Mouse (Mus musculus) common myeloid progenitor, adult 5-6 weeks (primary cell): Measurements from ENCODE around the gene Gba2. TPM values are rescaled to one million over a fixed set of nuclear protein-coding genes. Genes with fewer than 3 reads are reported as not detected.
A peak's percentile ranks its signal among the peaks of the same experiment; 100 is the strongest.

Source experiments
- ATAC-seq: replicated peaks from 2 replicates; pipeline ENCODE4 v1.8.0; 2016; ENCODE audit warnings: low read depth, mild to moderate bottlenecking, moderate TSS enrichment, inconsistent platforms; ENCODE audit not compliant: poor library complexity, severe bottlenecking
- total RNA-seq: library from RNA; stranded (forward); fragments of 200-1000, 187-1606 nt; gene quantifications from 2 replicates; pipeline ENCODE4 v1.2.3, GENCODE M21; 2017

Gene Gba2
- total RNA-seq, 1 experiment from 2014 or later = 10.2 TPM

DNA sequence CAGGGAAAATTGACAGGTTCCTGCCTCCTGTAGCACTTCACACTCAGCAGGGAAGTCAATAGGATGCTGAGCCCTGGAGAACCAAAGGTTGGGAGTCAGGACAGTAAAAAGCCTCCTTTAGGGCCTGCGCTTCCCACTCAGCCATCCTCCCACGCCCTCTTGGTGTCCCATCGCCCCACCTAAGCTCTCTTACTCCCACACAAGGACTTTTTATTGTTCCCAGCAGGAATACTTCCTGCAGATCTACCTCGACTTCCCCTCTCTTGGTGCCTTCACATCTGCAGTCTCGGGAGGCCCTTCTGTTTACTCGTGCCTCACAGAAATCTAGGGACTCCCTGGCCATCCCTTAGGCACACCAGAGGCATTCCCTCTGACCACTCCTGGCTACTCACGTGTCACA lies 4.7 kb upstream of the Gba2 start:
- no peak for ATAC-seq

DNA sequence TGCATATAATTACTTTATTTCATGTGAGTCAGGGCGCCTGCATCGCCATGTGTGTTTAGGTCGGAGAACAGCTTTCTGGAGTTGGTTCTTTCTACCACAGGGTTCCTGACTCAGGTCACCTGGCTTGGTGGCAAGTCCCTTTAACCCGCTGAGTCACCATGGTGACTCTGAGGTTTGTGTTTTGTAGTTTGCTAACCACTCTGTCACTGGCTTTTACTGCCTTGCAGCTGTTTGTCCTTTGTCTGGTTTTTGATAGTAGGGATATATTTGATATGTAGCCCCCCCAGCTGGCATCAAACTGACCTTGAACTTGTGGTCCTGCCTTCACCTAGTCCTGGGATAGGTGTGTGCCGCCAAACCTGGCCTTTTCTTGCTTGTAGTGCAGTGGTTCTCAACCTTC lies 3.6 kb upstream of the Gba2 start:
- ATAC-seq = no peak

DNA sequence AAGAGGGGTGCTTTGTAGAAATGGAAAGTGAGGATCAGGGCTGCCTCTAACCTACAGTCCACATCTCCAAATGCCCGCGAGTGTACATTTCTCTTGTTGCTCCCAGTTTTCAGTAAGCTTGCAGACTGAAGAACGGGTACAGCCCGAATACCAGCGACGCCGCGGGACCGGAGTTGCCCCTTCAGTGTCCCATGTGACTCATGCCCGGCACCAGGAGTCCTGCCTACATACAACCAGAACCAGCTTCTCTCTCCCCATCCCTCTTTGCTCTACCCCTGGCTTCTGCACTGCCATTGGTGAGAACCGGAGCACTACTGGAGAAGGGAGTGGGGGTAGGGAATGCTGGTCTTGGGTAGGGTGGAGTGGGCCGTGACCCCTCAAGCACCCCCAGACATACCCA lies 2.7 kb upstream of the Gba2 start:
- no peak for ATAC-seq

DNA sequence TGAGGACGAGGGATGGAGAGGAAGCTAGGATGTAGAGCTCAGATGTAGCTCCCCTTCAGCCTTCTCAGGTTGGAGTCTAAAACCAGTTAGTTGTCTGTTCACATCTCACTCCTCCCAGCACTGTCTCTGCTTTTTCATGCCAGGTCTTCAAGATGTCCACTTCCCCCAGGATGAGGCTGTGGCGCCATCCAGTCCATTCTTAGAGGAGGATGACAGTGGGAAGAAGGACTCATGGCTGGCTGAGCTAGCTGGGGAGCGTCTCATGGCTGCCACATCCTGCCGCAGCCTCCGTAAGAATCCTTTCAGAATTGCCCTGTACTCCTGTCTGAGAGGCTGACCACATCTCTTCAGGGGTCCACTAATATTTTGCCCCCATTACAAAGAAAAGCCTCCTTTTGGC lies 2.0 kb upstream of the Gba2 start:
- ATAC-seq = no peak

DNA sequence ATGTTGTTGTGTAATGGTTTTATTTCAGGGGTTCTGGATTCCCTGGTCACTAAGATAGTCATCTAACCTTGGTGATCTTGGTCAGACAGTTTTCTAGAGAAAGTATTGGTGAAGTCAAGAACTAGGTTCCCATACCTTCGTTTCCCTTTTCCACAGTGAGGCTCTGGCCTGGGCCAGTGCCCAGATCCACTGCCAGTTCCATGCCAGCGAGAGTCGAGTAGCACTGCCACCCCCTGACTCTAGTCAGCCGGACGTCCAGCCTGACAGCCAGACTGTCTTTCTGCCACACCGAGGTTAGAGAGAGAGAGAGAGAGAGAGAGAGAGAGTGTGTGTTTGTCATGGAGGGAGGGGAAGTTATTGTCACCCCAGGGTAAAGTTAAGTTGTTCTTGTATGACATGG lies 1.1 kb upstream of the Gba2 start:
- no peak for ATAC-seq

DNA sequence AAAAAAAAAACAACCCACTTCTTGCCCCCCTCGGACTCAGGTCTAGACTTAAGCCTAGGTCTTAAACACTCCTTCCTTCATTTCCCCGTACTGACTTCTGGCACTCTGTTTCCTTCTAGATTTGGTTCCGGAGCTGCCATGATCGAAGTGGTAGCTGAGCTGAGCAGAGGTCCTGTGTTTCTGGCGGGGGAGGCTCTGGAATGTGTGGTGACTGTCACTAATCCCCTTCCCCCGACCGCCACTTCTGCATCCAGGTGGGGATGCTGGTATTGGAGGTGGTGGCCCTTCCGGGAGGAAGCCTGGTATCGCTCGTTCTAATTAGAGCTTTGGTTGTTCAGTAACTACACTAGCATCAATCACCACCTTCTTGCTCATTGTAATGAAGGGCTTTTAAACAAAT lies 583 bp upstream of the Gba2 start:
- ATAC-seq = peak; percentile 6; the same call in 1 of the 2 replicates

DNA sequence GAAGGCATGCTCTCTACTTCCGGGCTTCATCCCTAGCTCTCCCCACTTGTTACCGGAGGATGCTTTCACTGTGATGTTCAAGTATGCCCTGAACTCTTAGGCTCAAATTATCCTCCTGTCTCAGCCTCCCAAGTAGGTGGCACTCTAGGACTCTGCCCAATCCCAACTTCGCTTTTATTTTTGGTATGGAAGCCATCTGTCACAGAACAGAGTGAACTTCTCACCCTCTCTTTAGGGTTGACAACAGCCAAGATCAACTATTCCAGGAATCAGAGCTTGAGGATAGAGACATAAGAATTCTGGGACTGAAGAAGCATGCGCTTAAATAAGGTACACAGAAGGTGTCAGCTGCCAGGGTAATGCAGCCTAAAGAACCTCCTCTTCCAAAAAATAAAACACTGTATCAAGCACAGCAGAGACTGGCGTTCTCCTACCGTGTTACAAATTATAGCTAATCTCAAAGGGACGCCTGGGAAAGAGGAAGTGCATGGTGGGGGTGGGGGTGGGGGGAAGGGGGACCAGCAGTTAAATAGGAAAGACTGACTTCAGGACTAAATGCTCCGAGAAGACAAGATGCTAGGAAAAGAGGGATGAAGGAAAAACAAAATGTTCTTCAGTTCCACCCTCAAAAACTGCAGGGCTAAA lies 1.3 kb downstream of the Gba2 start:
- ATAC-seq = no peak

DNA sequence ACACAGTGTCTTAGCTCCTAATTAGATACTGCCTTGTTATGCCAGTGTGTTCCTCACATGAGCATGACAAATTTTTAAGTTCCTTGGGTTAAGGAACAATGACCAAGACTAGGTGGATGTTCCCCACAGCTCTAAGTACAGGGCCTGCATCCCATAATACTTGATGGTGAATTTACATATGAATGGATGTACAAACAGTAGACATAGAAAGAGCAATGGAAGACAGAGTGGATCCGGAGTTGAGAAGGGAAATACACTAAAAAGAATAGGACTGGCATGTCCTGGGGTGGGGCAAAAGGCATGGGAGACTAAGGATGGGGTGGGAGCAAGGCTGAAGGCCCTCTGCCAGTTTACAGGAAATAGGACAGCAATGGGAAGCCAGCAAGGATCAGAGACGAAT lies 3.3 kb downstream of the Gba2 start:
- no peak for ATAC-seq

DNA sequence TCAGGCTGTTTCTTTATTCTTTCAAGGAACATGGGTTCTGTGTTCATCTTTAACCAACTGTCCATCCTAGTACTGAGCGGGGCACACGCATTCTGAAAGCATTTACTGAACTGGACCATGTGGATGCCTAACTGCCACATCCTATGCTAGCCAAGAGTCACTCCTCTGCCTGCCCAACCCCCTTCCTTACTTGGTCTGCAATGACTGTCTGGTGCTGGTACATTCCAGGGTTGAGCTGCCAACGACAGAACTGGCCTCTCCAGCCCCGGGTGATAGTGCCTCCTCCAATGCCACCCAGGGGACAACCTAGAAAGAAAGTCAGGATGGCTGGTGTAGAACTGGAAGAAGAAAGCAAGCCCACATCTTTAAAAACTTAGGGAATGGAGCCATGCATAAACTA lies 5.1 kb downstream of the Gba2 start:
- no peak for ATAC-seq

DNA sequence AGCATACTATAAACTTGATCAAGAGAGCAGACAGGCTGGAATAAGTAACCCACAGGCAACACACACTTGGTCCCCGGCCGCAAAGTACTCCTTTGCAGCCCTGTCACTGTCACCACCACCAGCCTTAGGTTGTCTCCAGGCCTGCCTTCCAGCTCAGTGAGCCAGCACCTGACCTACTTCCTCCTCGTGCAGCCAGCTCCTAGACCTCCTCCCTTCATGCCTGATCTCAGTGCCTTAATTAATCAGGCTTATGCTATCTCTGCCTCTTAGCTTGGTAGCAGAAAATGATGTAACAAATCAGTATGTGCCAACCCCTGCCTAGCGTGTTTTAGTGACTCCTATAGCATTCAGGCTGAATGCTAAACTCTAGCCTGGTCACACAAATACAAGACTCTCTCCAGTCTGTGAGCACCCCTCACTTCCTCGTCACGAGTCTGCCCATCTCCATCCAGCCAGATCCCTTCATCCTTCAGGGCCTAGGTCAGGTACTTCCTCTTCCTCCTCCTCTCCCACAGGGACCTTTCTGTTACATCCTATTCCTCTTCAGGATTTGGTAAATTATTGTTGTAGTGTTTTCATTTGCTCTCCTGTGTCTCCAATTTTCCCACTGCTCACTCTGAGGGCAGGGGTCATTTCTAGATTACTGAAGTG lies 7.2 kb downstream of the Gba2 start:
- no peak for ATAC-seq

DNA sequence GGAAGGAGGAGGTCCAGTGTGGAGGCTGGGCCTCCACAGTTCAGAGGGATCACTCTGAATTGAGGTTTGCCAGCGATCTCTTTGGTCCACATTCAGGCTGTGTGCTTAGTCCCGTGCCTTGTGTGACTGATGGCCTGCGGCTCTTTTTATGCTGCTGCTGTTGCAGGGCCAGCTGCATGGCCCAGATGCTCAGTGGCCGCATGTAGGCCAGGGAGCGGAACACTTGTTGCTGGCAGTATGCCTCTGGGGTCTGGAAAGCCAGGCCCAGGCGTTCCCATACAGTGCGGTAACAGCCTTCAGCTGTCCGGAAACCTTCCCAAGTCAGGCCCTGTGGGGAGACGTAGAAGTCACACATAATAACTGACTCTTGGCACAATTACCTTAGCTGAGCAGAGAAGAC lies 11.5 kb downstream of the Gba2 start:
- no peak for ATAC-seq

DNA sequence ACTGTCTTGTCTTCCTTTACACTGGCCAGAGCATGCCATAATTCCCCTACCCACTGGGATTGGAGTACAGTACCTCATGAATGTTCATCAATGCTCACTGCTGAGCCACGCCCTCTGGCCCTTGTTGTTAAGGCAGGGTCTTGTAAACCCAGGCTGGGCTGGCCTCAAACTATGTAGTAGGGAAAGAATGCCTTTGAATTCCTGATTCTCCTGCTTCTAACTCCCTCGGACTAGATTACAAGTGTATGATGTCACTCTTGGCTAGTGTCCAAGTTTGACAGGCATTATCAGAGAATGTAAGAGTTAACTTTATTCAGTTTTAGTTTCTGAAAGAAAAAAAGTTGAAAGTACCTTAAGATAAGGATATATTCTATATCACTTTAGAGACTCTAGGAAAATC lies 14.4 kb downstream of the Gba2 start:
- ATAC-seq = no peak

DNA sequence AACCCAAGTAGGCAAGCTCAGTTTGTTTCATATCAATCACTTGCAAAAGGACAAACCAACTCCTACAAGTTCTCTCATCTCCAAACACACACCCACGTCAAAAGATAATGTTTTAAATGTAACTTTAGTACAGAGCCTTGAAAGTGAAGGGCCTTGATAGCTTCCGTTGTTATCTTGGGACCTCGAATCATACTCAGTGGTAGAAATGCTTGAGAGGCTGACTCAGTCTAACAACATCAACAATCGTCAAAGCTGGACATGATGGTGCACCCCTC lies 15.1 kb downstream of the Gba2 start:
- no peak for ATAC-seq

DNA sequence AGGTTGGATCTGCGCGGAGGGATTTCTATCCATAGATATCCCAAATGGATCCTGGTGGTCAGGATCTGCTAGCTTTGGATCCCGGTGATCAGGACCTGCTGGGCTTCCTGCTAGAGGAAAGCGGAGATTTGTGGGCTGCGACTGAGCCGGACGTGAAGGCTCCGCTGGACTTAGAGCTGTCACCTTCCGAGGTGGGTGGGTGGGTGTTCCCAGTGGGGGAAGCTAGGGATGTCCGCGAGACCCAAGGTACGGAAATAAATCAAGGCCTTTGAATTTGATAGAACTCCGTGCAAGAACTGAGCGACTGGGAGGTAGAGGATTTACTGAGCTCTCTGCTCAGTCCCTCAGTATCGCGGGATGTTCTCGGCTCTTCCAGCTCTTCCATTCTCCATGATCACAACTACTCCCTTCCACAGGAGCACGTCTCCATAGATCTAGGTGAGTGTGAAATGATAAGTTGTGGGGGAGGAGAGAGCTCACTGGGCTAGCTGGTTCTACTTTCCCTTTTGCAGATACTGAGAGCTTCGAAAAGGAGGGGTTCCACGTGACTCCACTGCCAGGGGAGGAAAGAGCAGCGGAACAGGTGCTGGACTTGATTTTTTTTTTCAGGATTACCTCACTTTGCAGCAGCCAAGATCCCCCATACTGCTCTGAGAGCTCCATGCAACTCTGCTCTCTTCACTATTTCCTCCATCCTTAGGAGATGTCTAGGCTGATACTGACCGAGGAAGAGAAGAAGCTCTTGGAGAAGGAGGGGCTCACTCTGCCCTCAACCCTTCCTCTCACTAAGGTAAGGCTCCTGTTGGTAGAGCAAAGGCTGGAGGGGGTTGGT lies 15.7 kb downstream of the Gba2 start:
- ATAC-seq = no peak

DNA sequence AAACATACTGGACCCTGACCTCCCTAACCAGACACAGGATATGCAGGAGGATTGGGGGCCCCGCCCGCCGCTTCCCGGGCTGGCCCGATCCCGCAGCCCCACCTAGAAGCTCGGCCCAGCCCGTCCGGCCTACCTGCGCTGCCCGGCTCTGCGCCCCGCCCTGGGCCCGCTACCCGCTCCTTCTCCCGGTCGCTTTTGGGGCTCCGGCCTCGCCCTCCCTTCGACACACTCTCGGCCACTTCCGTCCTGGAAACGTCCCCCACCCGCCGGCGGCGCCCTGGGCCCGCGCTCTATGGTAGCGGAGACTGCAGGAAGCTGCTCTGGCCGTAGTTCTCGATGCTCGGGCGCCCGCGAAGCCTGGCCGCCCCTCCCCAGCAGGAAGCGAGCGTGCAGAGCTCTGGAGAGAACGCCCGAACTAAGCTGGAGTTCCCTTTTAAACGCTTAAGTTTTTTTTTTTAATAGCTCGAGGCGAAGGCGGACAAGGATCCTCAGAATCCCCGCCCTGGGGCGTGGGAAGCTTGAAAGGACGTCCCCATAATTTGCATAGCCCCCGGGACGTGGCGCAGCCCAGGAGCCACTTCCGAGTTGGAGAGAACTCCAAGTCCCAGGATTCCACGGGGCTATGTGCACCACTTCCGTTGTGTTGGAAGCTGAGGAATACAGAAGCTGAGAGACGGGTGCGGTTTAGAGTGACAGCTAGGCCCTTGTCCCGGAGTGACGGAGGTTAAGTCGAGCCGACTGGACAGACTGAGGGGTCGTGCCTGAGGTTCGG lies 16.5 kb downstream of the Gba2 start, which contains the start of the genes Creb3 and Tln1:
TSS of gene Creb3 (plus strand) at position 336 of the 772 bp plus-strand sequence.
TSS of gene Tln1 (minus strand) at position 695 of the 772 bp plus-strand sequence.
- ATAC-seq = peak; percentile 70

DNA sequence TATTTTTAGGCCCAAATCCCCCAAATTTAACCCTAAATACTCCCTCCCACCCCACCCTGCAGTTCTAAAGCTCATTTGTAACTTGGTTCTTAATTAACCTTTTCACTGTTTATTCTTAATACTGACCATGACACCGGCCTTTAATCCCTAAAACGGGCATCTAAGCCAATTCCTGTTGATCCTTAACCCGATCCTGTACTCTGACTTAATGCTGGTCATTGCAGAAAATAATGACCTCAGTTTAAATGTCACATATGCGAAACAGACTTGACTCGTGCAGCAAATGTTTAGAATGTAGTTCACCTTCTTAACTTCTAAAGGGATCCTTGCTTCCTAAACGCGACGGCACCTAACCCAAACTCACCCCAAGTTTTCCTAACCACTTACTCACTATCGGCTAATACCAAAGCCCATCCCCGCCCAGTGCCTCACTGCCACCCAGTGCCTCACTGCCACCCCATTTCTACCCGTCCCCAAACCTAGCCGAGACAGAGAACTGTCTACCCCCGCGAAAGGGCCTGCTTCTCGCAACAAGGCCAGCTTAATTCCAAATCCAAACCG lies 17.2 kb downstream of the Gba2 start:
- no peak for ATAC-seq

DNA sequence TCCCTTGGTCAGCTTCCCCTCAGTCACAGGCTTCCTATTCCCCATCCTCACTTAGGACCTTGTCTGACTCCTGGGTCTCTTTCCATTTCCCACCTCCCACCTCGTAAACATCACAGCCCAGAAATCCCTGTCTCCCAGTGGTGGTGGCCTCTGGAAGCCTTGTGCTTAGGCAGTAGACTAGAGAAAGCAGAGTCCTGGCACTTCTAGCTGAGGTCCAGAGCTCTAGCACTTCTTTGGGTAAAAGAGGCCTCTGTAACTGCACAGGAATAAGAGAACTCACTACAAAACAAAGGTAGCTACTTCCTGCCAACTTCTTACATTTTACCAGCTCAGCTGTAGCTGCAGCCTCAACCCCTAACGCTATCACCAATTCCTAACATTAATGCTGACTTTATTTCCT lies 17.7 kb downstream of the Gba2 start:
- ATAC-seq = no peak

DNA sequence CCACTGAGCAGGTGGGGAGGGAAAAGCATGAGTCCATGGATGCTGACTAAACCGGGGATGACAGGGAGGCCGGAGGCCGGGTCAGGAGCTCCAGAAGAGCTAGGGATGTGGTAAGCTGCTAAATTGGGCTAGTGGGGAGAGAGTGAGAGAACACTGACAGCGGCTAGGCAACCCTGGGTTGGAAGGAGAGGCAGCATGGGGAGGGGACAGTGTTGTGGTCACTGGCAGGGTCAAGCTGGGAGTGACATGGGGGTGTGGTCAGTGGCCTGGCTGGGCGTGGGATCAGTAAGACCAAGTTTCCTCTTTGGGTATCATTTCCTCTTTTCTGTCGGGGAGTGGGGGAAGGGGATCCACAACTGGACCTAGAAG lies 18.4 kb downstream of the Gba2 start:
- ATAC-seq = peak; percentile 10; the same call in 1 of the 2 replicates

DNA sequence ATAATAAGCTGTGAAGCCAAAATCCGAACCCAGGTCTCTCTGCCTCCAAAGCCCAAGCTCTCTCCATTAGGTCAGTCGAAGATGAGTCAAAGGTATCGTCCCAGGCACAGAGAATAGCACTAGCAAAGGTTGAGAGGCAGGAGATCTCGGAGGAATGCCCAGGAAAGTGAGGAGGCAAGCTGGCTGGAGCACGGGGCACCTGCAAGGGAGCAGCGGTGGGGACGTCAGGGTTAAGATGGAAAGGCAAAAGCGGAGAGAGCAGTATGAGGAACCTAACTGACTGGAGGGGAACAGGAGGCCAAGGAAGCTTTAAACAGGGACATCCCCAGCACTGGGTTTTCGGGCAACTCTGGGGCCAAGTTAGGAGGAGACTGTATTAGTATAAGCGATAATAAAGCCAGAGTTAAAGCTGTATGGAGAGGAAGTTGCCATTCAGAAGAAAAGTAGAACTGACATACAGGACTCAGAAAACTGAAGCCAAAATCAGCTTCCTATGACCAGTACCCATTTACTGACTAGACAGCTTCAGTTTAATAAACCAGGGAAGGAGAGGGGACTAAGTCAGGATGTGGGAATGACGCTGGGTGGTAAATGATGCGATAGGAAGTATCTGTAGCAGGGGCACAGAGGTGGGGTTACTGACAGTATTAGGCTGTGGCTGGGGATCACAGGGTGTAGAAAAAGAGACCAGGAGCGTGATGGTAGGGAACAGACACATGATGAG lies 19.0 kb downstream of the Gba2 start:
- ATAC-seq = no peak
